Mouse (Mus musculus) adrenal gland, adult 18-20 months (tissue): ENCODE results near the gene Cdkl4. TPM values are rescaled to one million over a fixed set of nuclear protein-coding genes. Genes with fewer than 3 reads are reported as not detected.

Experiments used
- DNase-seq, 2 experiments: peaks; one replicate each; pipeline ENCODE4 v3.0.0; 2021 to 2022; ENCODE audit warnings: low spot score in 2 of 2
- total RNA-seq, 2 experiments: library from RNA; stranded (reverse); gene quantifications; 1 replicate in 1 of 2; 2 replicates in 1 of 2; pipeline ENCODE4 v1.2.3; 2021

Cdkl4 gene
- total RNA-seq, 2 experiments from 2014 or later, result 0.10 TPM

GRCm38 (mm10) chr17:80517244-80517643 is 60.4 kb downstream of the Cdkl4 start:
- no peak for DNase-seq

- no peak for DNase-seq
Observed at GRCm38 (mm10) chr17:80515956-80516355, 61.7 kb downstream of the Cdkl4 start.

DNA sequence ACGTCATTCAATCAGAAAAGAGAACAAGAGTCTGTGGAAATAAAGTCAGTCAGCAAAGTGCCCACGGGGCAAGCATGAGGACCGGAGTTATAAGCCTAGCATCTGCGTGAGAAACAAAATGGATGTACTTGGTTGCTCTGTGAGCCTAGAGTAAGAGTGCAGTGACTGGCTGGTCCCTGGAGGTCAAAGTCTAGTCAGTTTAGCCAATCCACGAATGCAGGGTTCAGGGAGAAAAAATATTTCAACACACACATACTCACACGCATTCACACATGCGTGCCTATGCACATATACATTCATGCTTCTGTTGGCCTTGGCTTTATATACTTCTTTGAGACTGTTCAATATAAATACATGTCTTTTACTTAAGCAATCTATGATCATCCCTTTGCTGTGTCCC is 62.1 kb downstream of the Cdkl4 start:
- no peak for DNase-seq

DNA sequence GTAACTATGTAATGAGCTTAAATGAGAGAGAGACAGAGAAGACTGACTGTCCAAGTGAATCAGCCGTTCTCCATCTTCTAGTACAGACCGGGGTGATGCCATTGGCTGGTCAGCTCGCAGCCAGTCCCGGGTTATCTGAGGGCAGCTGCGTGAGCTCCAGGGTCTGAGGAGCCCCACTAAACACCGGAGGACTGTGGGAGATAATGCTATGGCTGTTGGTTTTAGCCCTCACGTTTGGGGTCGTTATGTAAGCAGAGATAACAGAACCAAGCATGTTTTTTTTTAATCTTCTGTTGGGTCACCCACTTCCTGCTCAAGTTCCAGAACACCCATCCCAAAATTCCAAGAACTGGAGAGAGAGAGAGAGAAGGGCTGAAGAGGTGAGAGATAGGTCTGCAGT is 63.8 kb downstream of the Cdkl4 start:
- DNase-seq, result no peak

DNA sequence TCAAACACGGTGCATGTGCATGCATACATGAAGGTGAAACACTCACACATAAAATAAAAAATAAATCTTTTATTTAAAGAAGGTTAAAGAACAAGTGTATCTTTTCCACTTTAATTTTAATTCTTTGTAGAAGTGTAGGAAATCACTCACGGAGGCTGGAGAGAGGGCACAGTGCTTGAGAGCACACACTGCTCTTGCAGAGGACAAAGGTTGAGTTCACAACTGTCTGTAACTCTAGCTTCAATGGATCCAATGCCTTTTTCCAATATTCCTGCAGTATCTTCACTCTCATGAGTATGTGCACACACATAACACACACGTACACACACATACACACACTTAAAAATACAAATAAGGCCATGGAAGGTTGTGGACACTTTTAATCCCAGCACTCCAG is 67.2 kb downstream of the Cdkl4 start:
- no peak for DNase-seq

DNA sequence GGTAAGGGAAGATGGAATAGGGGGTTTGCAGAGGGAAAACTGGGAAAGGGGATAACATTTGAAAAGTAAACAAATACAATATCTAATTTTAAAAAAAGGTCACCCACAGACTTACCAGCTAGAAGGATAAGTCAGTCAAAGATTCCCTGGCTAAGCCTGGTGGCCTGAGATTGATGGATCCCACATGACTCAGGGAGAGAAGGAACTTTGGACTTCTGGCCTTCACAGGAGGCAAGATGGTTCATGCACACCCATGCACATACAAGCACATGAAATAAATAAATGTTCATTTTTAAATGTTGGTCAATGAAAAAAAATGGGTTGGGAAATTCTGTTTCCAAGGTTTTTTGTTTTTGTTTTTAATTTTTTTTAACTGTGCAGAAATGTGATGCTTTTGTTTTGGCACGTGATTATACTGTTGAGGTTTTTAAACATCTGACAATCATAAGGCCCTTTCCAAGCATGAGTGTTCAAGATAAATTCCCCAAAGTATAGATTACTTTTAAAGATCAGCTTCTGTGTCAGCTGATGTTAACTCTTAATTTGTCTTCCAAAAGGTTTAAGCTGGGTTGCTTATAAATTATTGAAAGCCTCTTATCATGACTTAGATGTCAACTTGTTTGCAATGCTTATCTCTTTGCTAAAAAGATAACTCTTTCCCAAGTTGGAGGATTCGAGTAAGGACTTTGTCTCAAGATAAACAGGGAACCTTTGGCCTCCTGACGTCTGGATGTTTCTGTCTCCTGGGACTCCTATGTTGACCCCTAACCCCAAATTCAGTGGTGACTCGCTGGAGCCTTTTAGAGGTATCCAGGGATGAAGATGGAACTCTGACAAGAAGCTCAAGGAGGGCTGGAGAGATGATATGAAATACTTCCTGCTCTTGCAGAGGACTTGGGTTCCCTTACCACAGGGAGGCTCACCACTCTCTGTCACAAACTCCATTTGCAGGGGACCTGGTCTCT is 67.8 kb downstream of the Cdkl4 start:
- DNase-seq, result no peak

DNA sequence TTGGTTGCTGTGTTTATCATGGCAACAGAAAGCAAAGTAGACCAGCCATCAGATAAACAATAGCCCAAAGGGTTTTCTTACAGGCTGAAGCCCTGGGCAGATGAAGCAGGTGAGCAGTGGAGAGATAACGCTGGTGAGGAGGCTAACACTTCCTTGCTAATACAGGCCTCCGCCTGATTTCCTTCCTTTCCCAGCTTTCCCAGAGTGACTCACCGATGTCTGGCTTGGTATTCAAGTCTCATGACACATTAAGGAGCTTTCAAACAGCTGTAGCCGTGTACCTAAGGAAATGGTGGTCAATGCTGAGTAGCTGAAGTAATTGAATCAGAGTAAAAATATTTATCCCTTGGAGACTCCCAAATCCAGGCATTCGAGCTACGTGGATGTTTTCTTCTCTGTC is 71.8 kb downstream of the Cdkl4 start:
- DNase-seq, result no peak

GRCm38 (mm10) chr17:80505342-80505741 is 72.3 kb downstream of the Cdkl4 start:
- no peak for DNase-seq

DNA sequence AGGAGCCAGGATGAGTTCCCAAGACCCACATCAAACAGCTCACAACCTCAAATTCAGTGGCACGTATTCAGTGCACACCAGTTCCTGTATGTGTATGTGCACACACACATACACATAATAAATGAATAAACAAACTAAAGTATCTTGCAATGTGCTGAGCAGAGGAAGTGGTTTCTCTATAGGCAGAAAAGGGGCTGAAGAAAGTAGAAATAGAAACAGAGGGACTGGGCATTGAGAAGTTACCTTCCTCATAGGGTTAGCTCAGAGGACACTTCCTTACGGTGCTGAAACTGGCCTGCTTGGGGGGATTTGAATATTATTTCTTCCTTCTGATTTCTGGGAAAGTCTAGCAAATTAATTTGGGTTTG is 75.8 kb downstream of the Cdkl4 start:
- DNase-seq, result no peak

DNA sequence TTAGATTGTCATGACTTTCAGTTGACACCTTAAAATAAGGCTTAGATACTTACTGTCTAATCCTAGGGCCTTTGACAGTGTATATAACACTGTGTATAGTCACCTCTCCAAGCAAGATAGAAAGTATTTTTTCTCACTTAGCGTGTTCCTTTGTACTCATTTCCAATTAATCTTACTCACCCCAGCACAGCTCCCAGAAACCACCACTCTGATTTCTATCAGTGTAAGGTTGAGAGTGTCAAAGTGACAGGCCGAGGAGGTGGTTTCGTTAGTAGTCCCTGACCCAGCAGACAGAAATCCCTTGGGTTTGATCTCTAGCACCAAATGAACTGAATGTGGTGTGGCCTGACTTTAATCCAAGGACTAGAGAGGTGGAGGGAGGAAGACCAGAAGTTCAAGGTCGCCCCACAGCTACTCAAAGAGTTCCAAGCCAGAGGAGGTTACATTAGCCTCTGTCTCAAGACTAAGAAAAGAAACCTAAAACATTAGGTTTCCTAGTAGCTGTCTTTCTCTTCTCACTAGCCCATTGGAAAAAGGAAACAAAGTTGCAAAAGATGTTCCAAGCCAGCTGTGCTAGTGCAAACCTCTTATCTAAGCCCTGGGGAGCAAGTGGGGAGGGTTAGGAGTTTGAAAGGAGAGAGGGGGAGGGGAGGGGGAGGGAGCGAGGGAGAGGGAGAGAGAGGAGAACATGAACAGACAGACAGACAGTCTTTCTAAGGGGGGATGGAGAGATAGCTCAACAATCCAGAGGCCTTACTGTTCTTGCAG is 76.4 kb downstream of the Cdkl4 start:
- DNase-seq, result no peak

DNA sequence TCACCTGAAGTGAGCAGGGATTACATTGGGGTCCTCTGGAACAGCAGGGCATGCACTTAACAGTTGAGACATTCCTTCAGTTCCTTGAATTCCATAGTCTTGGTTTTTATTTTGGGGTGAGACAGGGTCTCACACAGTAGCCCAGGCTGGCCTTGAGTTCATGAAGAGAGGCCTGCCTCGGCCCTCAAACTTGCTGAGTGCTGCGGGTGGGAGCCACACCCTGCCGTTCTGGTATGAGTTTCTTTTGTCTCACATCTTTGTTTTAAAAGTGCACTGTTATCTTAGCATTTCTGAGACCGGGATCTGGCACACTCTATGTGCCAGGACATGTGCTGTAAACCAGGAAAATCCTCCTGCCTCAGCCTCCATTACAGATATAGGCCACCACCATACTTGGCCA is 77.6 kb downstream of the Cdkl4 start:
- DNase-seq, result no peak

DNA sequence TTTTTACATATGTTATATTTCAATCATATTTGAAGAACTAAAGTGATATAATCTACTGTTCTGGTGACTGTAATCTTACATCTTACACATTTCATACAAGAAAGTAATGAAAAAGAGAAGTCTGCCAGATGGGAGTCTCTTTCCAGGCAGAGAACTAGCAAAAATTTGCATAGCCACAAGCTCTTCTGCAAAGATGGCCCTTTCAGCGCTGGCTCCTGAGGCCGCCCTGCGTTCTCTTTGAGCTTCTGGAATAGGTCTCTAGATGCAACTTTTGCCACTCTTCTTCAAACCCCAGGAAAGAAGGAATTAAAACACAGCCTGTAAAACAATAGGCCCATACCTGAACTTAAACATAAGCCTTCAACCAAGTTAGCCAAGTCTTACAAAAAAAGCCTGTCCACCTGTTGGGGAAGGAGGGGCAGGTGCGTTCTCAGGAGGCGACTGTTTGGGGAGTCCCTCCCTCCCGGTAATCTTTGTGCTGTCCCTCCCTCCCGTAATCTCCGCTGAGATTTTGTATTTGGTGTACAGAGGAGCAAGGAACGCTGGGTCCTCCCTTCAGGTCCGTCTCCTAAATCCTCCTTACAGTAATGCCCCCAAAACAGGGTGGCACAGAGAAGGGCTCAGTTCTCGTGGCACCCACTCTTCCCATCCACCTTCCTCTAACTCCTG is 78.9 kb downstream of the Cdkl4 start:
- DNase-seq, result no peak

GRCm38 (mm10) chr17:80497183-80497601 is 80.4 kb downstream of the Cdkl4 start:
- DNase-seq, result no peak

DNA sequence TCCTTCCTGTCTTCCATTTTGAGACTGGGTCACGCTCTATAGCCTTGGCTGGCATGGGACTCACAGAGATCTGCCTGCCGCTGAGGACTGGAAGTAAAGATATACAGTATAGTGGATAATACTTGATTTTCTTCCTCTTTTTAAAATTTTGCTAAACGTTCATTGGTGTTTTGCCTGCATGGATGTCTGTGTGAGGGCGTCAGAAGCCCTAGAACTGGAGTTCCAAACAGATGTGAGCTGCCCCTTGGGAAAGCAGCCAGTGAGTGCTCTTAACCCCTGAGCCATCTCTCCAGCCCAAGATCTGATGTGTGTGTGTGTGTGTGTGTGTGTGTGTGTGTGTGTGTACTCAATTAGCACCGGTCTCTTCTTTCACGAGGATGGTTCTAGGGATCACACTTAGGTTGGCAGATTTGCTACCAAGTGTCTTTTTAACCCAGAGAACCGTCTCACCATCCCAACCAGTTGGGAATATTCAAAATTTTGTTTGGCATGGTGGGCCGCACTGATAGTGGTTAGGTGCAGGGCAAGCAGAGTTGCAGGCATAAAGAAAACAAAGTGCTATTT is 80.9 kb downstream of the Cdkl4 start:
- DNase-seq, result no peak

GRCm38 (mm10) chr17:80496185-80496584 is 81.4 kb downstream of the Cdkl4 start:
- no peak for DNase-seq

DNA sequence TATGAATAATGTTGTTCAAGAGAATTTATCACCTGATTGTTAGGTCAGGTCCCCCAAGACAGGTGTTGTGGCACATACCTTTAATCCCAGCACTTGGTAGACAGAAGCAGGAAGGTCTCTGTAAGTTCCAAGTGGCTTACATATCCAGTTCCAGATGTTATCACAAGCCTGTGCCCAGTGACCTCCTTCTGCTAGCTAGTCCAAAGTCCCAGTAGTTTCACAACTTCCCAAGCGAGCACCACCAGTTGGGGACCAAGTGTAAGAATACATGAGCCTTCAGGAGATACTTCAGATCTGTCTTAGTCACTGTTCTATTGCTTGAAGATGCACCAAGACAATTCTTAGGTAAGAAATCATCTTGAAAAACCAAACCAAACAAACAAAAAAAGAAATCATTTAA is 83.7 kb downstream of the Cdkl4 start:
- no peak for DNase-seq

GRCm38 (mm10) chr17:80492811-80493210 is 84.8 kb downstream of the Cdkl4 start:
- no peak for DNase-seq

GRCm38 (mm10) chr17:80492274-80492673 is 85.3 kb downstream of the Cdkl4 start:
- DNase-seq, result peak in 1 of 2 experiments; percentile 49

DNA sequence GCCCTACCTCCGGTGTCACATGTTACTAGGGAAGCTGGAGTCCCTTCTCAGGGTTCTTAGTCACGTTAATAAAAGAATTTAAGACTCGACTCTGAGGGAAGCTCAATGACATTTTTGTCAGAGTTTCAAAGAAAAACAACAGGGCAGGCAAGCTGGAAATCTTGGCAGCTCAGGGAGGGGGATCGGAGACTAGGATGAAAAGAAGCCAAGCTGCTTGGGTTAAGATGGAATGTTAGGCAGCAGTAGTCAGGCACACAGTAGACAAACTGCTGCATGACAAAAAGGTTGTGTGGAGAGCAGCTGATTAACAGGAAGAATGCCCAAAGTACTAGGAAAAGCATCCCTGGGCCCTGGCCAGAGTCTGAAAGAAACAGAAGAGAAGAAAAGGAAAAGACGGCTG is 87.4 kb downstream of the Cdkl4 start:
- DNase-seq, result no peak

DNA sequence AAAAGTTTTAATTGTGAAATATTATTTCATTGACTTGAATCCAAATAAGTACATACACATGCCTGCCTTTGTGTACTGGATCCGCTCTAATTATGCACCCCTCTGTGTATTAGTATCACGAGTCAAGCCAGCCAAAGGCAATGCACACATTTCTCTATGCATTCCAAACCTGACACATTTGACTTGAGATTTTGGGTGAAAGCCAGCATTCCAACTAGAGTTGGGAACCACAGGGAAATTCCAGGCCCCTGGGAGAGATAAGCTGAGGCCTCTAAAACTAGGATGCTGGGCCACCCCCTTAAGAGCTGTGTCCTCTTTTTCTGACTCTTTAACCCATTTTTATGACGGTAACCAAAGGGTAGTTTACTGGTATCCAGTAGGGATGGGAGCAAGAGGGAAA is 88.7 kb downstream of the Cdkl4 start:
- no peak for DNase-seq

DNA sequence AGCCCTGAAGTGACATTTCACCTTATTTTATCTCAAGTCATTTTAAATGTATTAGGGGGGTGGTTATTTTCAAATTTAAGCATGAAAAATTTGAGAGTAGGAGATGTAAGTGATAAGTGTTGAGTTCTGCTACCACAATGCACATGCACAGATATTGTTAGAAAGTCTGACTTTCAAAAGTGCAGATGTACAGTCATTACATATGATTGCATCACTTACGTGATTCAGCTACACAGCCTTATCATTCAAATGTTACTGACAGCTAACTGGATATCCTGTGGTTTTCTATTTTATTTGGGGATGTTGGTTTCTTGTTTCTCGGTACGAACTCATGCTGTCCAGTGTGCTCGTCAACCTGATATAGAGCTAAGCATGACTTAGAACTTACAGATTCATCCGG is 92.5 kb downstream of the Cdkl4 start:
- no peak for DNase-seq
